Mouse (Mus musculus): ENCODE results near the gene Cdhr3.
"Not testable (repeated sequence)": the region's sequence is repeated elsewhere in the genome, so short reads cannot be mapped to it uniquely, and the experiment has no call there.

Gene Cdhr3

DNA sequence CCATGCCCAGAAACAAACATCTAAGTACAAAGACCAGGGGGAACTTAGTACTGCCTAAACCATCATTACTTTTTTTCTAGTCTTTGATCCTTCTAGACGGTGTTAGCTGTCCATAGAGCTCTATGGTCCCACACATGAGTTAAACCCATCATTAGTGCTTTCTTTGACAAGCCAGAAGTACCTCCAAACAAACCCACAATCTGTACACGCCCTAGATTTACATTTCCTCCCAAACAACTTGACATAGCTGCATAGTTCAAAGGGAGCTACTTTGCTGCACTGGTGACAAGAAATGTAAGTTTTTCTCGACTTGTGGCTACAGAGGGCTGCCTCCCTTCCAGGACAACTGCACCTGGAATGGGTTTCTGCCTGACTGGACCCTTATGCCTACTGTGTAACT lies 16.4 kb downstream of the Cdhr3 start:
- no peak for DNase-seq (ENCODE audit: low spot score in 2 of 2)

DNA sequence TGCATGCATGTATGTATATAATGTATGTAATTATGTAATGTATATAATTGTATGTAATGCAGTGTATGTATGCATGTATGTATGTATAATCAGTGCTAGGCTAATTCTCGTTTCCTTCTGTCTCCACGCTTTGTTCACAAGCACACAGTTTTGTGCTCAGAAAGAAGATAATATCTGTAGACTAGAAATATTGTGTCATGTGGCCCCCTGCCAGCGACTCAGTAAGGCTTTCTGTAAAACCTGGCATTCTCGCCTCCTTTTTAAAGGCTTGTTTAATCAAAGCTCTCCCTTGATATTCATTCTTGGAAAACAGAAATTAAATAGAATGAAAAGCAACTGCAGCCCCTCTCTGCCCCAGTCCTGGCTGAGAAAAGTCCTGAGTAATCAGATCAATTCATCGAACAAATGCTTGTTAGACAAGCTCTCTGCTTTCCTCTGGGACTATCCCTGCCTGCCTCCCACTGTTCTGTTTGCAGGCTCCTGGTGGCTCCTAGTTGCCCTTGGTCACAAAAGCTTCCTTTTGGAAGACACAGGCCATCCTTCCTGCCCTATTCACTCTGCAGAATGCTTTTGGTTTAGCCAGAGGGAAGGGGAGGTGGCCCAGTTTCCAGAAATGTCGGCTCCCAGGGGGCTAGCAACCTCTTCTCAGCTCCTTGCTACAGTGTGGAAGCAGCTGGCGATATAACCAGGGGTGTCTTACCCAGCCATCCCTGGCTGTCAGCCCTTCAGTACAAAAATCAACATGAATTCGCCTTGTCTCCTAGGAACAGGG lies 20.6 kb downstream of the Cdhr3 start:
- no peak for DNase-seq (ENCODE audit: low spot score in 2 of 2)

DNA sequence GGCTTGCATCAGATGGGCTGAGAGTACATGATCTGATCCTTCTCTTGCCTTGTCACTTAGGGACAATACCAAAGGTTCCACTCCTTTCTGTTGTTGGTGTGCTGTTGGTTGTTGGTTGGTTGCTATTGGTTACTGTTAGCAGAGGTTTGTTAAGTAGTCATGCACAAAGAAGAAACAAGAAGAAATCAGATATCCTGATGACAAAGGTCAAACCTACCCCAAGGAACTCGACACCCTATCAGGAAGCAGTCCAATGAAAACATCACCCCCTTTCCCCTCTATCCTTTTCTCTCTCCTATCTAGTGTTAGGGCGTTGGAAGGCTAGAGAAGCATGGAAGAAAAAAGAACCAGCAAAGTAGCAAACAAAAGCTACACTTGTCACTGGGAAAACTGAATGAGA lies 23.7 kb downstream of the Cdhr3 start:
- no peak for DNase-seq (ENCODE audit: low spot score in 2 of 2)

DNA sequence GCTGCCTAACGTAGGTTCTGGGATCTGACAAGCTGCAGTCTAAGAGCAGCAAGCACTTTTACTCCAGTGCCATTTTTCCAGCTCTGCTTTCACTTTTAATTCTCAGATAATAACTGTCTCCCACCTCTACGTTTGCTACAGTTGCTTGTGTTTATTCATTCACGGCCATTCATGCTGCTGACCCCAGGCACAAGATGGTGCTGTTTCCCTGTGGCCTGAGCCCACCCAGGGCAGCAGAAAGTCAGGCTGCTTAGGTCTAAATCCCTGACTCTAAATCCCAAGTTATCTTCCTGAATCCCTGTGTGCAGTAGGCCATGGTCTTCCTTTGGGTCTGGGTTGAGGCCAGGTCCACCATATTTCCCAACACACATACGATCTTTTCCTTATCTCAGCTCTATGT lies 26.3 kb downstream of the Cdhr3 start:
- DNase-seq (ENCODE audit: low spot score in 2 of 2): no peak

DNA sequence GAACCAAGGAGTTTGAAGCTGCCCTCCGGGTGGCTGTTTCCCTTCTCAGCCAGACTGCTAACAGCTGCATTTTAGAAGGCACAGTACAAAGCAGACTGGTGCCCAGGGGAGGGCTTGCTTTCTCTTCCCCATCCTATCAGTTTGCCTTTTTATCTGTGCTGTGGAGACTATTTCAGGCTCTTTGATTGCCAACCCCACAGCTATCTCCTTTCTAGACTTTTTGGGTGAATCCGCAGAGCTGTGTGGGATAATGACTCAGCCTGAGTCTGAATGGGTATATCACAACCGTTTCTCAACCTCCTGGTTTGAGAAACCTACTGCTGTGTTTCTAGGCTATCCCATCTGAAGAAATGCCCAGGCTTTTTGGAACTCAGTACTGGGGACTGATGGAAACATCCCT lies 27.5 kb downstream of the Cdhr3 start:
- DNase-seq (ENCODE audit: low spot score in 2 of 2): no peak

DNA sequence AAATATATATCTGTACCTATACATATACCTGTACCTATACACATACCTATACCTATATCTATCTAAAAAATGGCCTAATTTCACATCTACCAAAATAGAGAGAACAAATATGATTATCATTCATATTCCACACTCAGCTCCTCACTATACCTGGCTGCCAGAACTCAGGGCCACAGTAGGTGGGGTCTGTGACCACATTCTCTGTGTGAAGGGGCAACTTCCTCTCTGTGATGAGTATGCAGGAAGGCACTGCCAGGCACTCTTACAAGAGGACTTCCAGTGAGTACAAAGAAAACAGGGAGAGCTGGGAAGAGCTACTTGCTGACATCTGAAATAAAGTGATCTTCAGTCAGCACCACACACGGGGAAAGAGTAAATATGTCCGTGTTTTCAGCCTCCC lies 28.4 kb downstream of the Cdhr3 start:
- DNase-seq (ENCODE audit: low spot score in 2 of 2): no peak

DNA sequence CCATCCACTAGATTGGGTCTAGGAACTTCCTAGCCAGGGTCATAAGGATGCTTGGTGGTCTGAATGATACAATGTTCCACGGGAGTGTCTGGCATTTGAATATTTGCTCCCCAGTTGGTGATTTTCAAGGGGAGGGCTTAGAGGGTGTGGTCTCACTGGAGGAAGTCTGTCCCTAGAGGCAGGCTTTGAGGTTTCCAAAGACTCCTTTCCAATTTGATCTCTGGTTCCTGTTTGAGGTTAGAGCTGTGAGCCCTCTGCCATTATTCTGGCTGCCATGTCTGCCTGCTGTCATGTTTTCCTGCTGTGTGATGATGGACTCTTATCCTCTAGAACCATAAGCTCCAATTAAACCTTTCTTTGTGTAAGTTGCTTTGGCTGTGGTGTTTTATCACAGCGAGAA lies 29.4 kb downstream of the Cdhr3 start:
- DNase-seq (ENCODE audit: low spot score in 2 of 2): no peak

DNA sequence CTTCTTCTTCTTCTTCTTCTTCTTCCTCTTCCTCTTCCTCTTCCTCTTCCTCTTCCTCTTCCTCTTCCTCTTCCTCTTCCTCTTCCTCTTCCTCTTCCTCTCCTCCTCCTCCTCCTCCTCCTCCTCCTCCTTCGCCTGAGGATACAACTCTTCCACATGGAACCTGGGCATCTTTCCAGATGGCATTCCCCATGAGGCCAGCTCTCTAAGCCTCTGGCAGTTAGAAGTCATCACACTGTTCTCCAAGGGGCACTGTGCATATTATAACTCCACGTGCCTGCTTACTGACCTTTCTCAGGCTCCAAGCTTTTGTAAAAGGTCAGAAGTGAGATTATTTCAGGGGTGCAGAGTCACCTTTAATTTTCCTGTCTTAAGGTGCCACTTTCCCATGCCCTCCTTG lies 30.3 kb downstream of the Cdhr3 start:
- DNase-seq (ENCODE audit: low spot score in 2 of 2): not testable (repeated sequence)

DNA sequence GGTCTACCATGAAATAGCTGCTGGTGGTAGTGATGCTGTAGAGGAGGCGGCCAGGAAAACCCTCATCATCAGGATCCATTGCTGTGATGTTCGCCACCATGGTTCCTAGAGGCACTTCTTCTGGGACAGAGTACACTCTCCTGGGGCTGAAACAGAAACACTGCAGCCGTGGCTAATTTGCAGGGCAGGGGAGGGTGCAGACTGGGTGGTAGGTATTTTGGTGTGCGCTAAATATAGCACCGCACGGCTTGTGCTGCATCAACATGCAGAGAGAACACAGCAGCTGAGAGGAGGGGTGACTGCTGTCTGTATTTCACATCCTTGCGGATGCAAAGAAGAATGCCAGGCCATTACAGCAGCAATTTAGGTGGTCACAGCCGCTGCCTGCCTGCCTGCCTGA lies 31.0 kb downstream of the Cdhr3 start:
- peak in 1 of 2 experiments; percentile 23 for DNase-seq (ENCODE audit: low spot score in 2 of 2)

DNA sequence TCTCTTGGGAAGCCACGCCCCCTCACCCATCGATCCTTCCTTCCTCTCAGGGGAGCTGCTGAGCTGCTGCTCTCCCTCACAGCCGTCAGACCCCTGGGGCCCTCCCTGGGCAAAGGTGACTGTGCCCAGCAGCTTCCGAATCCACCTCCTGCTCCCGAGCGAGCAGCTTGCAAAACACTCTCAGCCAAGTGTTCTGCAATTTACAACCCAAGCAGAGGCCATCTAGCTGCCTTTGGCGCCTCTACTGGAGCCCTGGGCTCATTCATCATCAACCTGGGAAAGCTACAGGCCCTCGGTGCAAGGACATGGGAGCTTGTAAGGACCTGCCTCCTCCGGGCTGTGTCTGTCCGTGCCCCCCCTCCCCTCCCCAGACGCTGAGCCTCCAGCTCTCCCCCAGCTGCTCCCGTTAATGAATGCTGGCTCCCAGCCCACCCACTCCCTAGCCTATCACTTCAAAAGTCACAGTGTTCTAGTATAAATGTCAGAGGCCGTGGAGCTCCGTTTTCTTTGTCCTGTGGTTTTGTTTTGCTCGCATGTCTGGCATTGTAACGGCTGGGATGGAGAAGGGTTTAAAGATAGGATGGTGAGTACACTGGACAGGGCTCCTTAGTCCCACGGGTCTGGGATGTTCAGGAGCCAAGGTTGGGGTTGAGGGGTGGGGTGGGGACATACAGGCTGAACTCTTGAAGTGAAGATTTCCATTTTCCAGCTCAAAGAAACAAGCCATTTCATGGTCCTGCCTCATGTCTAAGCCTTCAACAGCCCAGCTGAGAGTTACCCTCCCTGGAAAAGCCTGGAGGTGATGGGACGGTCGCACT lies 35.2 kb downstream of the Cdhr3 start:
- peak; percentile 31 to 37 for DNase-seq (ENCODE audit: low spot score in 2 of 2)

DNA sequence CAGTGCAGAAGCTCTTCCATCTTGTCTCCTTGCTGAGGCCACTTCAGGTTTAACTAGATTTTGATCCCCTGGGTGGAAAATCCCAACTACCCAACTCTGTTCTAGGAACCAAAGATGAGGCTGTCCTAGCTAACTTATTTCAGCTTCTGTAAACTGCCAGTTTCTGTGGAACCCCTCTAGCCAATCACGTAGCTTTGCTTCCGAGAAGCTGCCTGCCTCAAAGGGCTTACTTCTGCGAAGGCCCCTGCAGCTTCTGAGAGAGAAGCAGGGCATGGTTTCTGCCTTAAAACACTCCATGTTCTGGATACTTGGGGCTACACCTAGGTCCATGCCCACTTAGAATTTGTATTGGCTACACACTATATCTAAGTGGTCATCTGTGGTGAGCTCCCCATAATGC lies 36.1 kb downstream of the Cdhr3 start:
- no peak for DNase-seq (ENCODE audit: low spot score in 2 of 2)

DNA sequence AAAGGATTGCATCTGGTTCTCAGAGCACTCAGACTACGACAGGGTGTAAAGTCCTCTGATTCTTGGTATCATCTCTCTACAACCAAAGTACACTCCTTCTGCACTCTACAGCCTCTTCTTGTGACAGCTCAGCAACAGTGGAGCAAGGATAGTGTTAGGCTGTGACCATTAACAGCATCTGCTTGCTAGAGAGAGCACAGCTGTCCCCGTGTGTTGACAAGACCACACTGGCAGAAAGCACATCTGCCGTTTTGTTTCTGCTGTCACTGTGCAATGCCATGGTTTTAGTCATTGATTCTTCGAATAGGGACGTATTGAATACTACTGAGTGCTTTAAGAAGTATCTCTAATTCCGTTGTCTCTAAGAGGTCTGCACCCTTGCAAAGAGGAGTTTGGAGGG lies 36.6 kb downstream of the Cdhr3 start:
- no peak for DNase-seq (ENCODE audit: low spot score in 2 of 2)

DNA sequence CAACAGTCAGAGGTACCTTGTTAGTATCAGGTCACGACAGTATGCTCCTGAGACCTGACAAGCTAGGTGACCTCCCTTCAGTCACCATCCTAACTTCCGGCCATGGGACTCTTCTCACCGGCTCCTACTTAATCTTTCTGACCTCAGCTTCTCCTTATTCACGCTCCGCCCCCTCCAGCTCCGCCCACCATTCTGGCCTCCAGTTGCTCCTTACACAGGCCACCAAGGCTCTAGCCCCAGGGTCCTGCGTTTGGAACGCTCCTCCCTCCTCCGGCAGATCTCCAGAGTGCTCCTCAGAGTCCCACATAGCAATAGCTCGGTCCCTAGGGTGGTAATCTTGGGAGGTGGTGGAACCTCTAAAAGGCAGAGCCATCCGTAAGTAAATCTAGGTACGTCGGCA lies 38.9 kb downstream of the Cdhr3 start:
- no peak for DNase-seq (ENCODE audit: low spot score in 2 of 2)

DNA sequence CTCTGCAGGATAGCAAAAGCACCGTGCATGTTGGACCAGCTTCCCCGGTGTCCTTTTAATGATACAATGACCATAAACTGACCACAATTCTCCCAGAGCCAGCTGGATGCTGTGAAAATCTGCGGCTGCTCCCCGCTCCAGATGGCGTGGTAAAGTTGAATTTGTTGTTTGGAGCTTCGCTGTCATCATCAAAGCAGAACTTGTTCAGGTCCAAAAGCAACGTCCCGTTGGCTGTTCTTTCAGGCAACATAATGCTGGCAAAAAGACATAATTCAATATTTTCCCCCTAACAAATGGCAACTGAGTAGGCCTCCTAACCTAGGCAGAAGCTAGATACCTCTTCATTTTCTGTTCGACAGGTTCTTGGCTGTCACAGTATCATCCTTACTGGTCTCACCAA lies 39.4 kb downstream of the Cdhr3 start:
- no peak for DNase-seq (ENCODE audit: low spot score in 2 of 2)

DNA sequence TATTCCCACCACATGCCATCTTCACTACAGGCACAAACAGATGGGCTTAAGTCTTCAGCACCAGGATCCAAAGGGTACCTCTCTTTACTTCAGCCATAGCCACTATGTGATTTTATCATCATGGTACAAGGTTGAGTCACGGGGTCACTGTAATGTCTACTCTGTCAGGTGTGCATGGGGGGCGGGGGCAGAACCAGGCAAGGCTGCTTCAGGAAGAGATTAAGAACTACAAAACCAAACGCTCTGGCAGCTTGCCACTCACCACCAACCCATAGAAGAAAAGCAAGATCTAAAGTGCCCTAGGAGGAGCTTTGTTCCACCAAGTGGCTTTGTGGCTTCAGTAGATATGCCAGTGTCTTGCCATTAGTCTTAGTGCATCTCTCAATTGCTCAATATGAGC lies 44.3 kb downstream of the Cdhr3 start:
- DNase-seq (ENCODE audit: low spot score in 2 of 2): peak; percentile 26 to 27

DNA sequence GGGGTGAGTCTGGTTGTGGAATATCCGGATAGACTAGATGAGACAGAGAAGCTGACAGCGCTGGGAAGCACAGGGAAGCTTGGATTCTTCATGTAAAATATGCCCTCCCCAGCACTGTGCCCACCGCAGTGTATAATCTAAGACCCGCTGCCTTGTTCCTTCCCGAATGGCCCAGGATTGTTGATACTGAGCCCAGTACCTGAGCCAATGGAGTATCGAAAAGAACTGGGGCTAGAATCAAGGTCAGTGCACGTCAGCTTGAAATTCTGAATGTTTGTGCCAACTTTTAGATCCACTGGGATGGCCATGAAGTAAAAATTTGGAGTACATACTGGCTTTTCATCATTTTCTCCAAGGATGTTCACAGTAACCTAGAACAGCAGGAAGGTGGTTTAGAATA lies 46.2 kb downstream of the Cdhr3 start:
- DNase-seq (ENCODE audit: low spot score in 2 of 2): no peak

DNA sequence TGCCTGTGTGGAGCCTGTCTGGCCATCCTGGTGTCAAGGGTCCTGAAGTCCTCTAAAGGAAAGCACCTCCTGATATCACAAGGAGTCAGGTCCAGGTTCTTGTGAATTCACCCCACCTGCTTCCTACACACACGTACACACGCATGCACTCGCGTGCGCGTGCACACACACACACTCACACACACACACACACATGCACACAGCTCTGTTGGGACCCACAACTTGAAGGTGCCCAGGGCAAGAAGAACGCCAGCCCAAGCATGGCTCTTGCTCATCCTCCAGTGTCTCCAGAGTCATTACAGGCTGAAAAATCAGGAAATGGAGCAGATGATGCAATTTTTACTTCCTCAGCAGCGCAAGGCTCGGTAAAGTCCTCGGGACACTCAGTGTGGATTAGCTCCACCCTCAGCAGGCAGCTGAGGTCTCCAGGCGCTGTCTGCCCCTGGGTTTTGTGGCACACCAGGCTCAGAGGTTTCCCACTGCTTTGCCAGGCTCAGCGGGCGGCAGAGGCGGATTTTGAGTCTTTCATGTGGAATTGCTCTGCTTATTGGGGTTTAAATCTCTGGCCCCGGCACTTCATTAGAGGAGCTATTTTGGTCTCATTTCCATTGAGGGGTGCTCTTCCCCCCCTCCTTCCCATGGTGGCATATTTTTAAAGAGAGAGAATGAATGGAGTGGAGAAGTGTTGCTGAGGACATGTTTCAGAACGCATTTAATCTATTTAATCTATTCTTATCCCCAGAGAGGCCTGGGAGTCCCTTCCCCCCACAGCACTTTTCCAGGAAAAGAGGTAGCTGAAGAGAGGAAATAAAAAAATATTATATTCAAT lies 46.9 kb downstream of the Cdhr3 start:
- no peak for DNase-seq (ENCODE audit: low spot score in 2 of 2)

DNA sequence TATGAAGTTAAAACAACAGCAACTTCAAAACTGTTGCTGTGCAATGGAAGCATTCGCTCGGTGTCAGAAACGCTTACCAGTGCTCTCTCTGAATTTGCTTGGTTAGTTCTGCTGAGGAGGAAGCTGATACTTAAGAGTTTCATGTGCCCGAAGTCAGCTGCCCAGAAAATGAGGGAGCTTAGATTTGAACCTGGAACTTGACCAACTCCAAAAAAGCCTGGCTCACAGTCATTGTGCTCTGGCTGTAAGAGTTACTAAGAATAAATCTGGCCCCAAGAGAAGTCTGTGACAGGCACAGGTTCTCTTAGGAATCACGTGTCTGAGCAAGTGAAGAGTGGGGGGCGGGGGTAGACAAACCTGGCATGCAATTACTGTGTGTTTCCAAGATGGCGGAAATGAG lies 51.2 kb downstream of the Cdhr3 start:
- no peak for DNase-seq (ENCODE audit: low spot score in 2 of 2)

DNA sequence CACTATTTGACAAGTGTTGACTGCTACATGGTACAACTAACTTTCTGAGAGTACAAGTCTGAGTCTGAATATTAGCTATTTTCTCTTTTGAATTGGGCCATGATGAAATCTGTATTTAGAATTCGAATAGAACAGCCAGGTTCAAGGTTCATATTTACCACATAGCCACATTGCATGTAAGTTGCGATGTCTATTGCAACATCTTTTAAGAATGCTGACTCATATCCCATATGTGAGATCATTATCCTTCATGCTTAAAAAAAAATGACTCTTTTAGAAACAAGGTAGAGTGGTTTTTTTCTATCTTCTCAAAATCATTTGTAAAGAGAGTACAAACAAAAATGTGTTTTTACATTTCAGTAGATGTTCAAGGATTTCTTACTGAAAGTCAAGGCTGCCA lies 51.9 kb downstream of the Cdhr3 start:
- no peak for DNase-seq (ENCODE audit: low spot score in 2 of 2)

DNA sequence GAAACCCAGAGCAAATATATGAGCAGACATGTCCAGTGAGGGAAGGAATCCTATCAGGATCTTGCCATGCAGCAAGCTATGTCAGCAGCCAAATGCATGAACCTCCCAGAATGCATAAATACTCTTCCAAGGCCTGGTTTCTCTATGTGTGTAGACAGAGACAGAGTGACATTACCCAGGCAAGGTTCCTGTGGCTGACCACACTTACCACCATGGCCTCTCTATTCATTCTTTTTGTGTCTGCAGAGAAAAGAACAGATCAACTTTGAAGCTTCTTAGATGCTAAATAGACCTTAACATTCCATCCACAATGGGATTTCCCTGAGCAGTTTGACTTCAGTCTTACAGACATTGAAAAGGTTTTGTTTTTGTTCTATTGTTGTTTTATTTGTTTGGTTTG lies 54.0 kb downstream of the Cdhr3 start:
- no peak for DNase-seq (ENCODE audit: low spot score in 2 of 2)

DNA sequence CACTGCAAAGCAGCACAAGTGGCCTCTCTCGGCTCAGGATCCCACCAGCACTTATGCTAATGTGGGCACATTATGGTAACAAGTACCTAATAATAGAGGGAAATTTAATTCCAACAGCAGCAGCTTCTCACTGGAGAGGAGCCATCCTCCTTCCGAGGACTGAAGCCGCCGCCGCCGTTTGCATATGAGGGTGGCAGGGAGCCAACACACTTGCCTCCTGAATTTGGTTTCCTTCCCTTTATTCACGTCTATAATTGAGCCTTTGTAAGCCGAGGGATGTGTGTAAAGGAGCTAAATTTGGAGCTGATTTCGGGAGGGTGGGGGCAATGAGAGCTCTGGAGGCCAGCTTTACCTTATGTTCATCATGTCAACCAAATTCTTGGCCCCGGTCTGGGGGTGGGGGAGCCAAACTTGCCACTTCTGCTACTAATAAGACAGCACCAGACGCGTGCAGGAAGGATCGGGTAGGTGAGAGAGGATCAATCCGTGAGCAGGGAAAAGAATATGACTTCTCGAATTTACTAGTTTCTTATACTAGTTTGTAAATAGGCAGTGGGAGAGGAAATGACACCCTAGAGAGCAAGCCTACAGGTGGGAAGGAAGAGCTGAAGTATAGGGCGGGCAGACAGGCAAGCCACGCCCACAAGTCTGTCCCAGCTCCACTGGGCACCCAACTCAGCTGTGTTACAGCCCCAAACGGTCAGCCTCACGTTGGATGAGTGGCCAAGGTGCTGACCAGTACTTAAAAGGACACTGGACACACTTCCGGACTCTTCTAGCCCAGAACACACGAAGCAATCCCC lies 56.8 kb downstream of the Cdhr3 start:
- DNase-seq (ENCODE audit: low spot score in 2 of 2): no peak
